20 mouse cellular contexts compared by ENCODE assay signal in genomic region chr9:66245707-66246106, GRCm38 (mm10).
DNase-seq lines count a peak whose midpoint lies in the region; ATAC-seq and TF ChIP-seq lines count a peak whose summit lies in the region.
"Had no signal": no experiment of that assay in that cellular context is flagged by ENCODE, and none has a peak within 500 bp of the region (broad histone marks: within the 10 kb centered on the region; RNA-seq: fewer than 3 reads in every experiment).

No protein-coding gene starts in this region.

- peak; percentile 54 for DNase-seq in gastrocnemius, adult 2 months
- no peak for DNase-seq in gastrocnemius, postnatal 36 days
- peak; percentile 80 for DNase-seq in kidney, adult 2 months
- DNase-seq in heart, adult 9 months (ENCODE audit: low spot score in 2 of 2), result peak; percentile 62 to 71
- peak; percentile 48 for DNase-seq in kidney, postnatal 0 days (ENCODE audit: low spot score)
- no peak for DNase-seq in thymus, postnatal 0 days (ENCODE audit: low spot score)
- DNase-seq: cerebellum, adult 2 months; layer of hippocampus, adult 9-11 months; left cerebral cortex, postnatal 4 days; right cerebral cortex, postnatal 25 days; thymus, postnatal 4 days had no signal

- intact Hi-C loops in gastrocnemius, adult 2 months (cut with DNase I), result no loop called here
- intact Hi-C loops in gastrocnemius, postnatal 36 days (cut with DNase I), result no loop called here

- WGBS in kidney, adult 2 months, result 33% methylated on average over 4 of the region's 4 CpGs
- WGBS in kidney, embryonic 14.5 days, result 28% methylated on average over 4 of the region's 4 CpGs
- WGBS in kidney, postnatal 0 days, result 31% methylated on average over 4 of the region's 4 CpGs
- WGBS in intestine, postnatal 0 days, result 59% methylated on average over 4 of the region's 4 CpGs

- peak overlapping the region; percentile 85 for H3K27ac ChIP-seq in gastrocnemius, adult 2 months
- H3K27ac ChIP-seq in kidney, adult 2 months (ENCODE audit: insufficient read depth, low read depth, low read length), result peak overlapping the region; percentile 87
- no peak overlapping the region for H3K27ac ChIP-seq in kidney, embryonic 14.5 days (ENCODE audit: low read depth, low read length)
- H3K27ac ChIP-seq in kidney, postnatal 0 days, result no peak overlapping the region
- H3K27ac ChIP-seq in intestine, postnatal 0 days (ENCODE audit: low read depth, low read length), result no peak overlapping the region
- H3K27ac ChIP-seq: embryonic facial prominence, embryonic 12.5 days; heart, embryonic 13.5 days; hindbrain, embryonic 13.5 days; intestine, embryonic 15.5 days; liver, embryonic 15.5 days; neural tube, embryonic 12.5 days had no signal

- TF ChIP-seq POLR2A in kidney, adult 2 months (IDR thresholded peaks at IDR 0.05; ENCODE audit: low read depth, low read length), result no peak

- H3K4me3 ChIP-seq in gastrocnemius, adult 2 months, result no peak overlapping the region
- H3K4me3 ChIP-seq in kidney, adult 2 months (ENCODE audit: insufficient read depth, low read depth, low read length), result no peak overlapping the region
- no peak overlapping the region for H3K4me3 ChIP-seq in kidney, embryonic 14.5 days (ENCODE audit: low read length)
- no peak overlapping the region for H3K4me3 ChIP-seq in kidney, postnatal 0 days (replicated peaks; ENCODE audit: low read depth, low read length)
- no peak overlapping the region for H3K4me3 ChIP-seq in intestine, postnatal 0 days (ENCODE audit: low read depth, low read length)
- H3K4me3 ChIP-seq: embryonic facial prominence, embryonic 12.5 days; heart, embryonic 13.5 days; hindbrain, embryonic 13.5 days; intestine, embryonic 15.5 days; liver, embryonic 15.5 days; neural tube, embryonic 12.5 days had no signal

- no peak for TF ChIP-seq CTCF in gastrocnemius, adult 2 months (IDR thresholded peaks at IDR 0.05)
- TF ChIP-seq CTCF in kidney, adult 2 months (conservative IDR thresholded peaks at IDR 0.05; ENCODE audit: insufficient read depth, insufficient read length, low read depth, low read length), result no peak
- TF ChIP-seq CTCF in kidney, postnatal 0 days (IDR thresholded peaks at IDR 0.05; ENCODE audit: low read depth), result no peak
- no peak for TF ChIP-seq CTCF in intestine, postnatal 0 days (IDR thresholded peaks at IDR 0.05; ENCODE audit: low read depth)

- no peak for ATAC-seq in kidney, embryonic 14.5 days (ENCODE audit: low FRiP score, low TSS enrichment)
- ATAC-seq in kidney, postnatal 0 days (replicated peaks; ENCODE audit: low FRiP score, low read depth), result no peak
- ATAC-seq in intestine, postnatal 0 days, result no peak
- ATAC-seq: activated CD4-positive, CD25-positive, alpha-beta regulatory T cell, adult 4 months; intestine, embryonic 15.5 days had no signal

- H3K4me2 ChIP-seq in kidney, embryonic 14.5 days (replicated peaks; ENCODE audit: low read depth, low read length), result no peak overlapping the region
- no peak overlapping the region for H3K4me2 ChIP-seq in kidney, postnatal 0 days (ENCODE audit: low read length)
- H3K4me2 ChIP-seq in intestine, postnatal 0 days (replicated peaks; ENCODE audit: low read depth), result no peak overlapping the region
- H3K4me2 ChIP-seq: embryonic facial prominence, embryonic 12.5 days; heart, embryonic 13.5 days; hindbrain, embryonic 13.5 days; intestine, embryonic 15.5 days; liver, embryonic 15.5 days; neural tube, embryonic 12.5 days had no signal

- H3K4me1 ChIP-seq in kidney, adult 2 months (ENCODE audit: control insufficient read depth, insufficient read depth, low read length), result peaks cover 11% of the 10 kb centered on the region; the same call in 1 of the 2 replicates
- peaks cover 8% of the 10 kb centered on the region; the same call in 1 of the 2 replicates for H3K4me1 ChIP-seq in kidney, embryonic 14.5 days (ENCODE audit: control insufficient read depth, insufficient read depth, low read length)
- no peaks in the 10 kb centered on the region; the same call in 1 of the 2 replicates for H3K4me1 ChIP-seq in kidney, postnatal 0 days (replicated peaks; ENCODE audit: insufficient read depth, low read length)
- peaks cover 12% of the 10 kb centered on the region; the same call in 1 of the 2 replicates for H3K4me1 ChIP-seq in intestine, postnatal 0 days (replicated peaks; ENCODE audit: control insufficient read depth, insufficient read depth, low read length)
- H3K4me1 ChIP-seq: hindbrain, embryonic 13.5 days; neural tube, embryonic 12.5 days had no signal

- H3K9ac ChIP-seq in kidney, embryonic 14.5 days (ENCODE audit: low read depth, low read length), result no peak overlapping the region
- H3K9ac ChIP-seq in kidney, postnatal 0 days (ENCODE audit: low read depth, low read length), result no peak overlapping the region
- H3K9ac ChIP-seq in intestine, postnatal 0 days (ENCODE audit: low read depth, low read length), result no peak overlapping the region
- H3K9ac ChIP-seq: embryonic facial prominence, embryonic 12.5 days; heart, embryonic 13.5 days; hindbrain, embryonic 13.5 days; intestine, embryonic 15.5 days; liver, embryonic 15.5 days; neural tube, embryonic 12.5 days had no signal

- H3K9me3 ChIP-seq in kidney, embryonic 14.5 days (ENCODE audit: control insufficient read depth, low read length), result no peaks in the 10 kb centered on the region
- no peaks in the 10 kb centered on the region for H3K9me3 ChIP-seq in kidney, postnatal 0 days (replicated peaks; ENCODE audit: low read length)
- H3K9me3 ChIP-seq in intestine, postnatal 0 days (ENCODE audit: control insufficient read depth), result no peaks in the 10 kb centered on the region
- H3K9me3 ChIP-seq: embryonic facial prominence, embryonic 12.5 days; heart, embryonic 13.5 days; hindbrain, embryonic 13.5 days; intestine, embryonic 15.5 days; liver, embryonic 15.5 days; neural tube, embryonic 12.5 days had no signal

- no peaks in the 10 kb centered on the region for H3K27me3 ChIP-seq in kidney, adult 2 months (replicated peaks; ENCODE audit: control insufficient read depth, insufficient read depth, low read length)
- H3K27me3 ChIP-seq in kidney, embryonic 14.5 days (ENCODE audit: control insufficient read depth, insufficient read depth, low read length), result no peaks in the 10 kb centered on the region
- no peaks in the 10 kb centered on the region for H3K27me3 ChIP-seq in kidney, postnatal 0 days (ENCODE audit: insufficient read depth, low read length)
- H3K27me3 ChIP-seq in intestine, postnatal 0 days (replicated peaks; ENCODE audit: control insufficient read depth, insufficient read depth, low read length), result no peaks in the 10 kb centered on the region
- H3K27me3 ChIP-seq: embryonic facial prominence, embryonic 12.5 days; heart, embryonic 13.5 days; hindbrain, embryonic 13.5 days; intestine, embryonic 15.5 days; liver, embryonic 15.5 days; neural tube, embryonic 12.5 days had no signal

- H3K36me3 ChIP-seq in kidney, adult 2 months (ENCODE audit: control insufficient read depth, insufficient read depth, low read length), result no peaks in the 10 kb centered on the region
- no peaks in the 10 kb centered on the region for H3K36me3 ChIP-seq in kidney, embryonic 14.5 days (ENCODE audit: control insufficient read depth, insufficient read depth, low read length)
- H3K36me3 ChIP-seq in kidney, postnatal 0 days (ENCODE audit: insufficient read depth, low read length), result no peaks in the 10 kb centered on the region
- peaks cover under 1% of the 10 kb centered on the region; the same call in 1 of the 2 replicates for H3K36me3 ChIP-seq in intestine, postnatal 0 days (ENCODE audit: control insufficient read depth, insufficient read depth)
- H3K36me3 ChIP-seq: embryonic facial prominence, embryonic 12.5 days; heart, embryonic 13.5 days; hindbrain, embryonic 13.5 days; intestine, embryonic 15.5 days; neural tube, embryonic 12.5 days had no signal

Comparison
In these comparisons a context has a peak if more than half of its experiments do, and no peak if none do; other contexts are left out.
1. DNase-seq: peak in gastrocnemius, adult 2 months (single experiment), kidney, adult 2 months (single experiment), heart, adult 9 months (2 of 2) and kidney, postnatal 0 days (single experiment); none in gastrocnemius, postnatal 36 days (0 of 2) and thymus, postnatal 0 days (single experiment).
2. H3K27ac ChIP-seq: peak in gastrocnemius, adult 2 months (single experiment) and kidney, adult 2 months (single experiment); none in kidney, embryonic 14.5 days (single experiment), kidney, postnatal 0 days (single experiment) and intestine, postnatal 0 days (single experiment).